Mouse (Mus musculus) CH12.LX (cell line): ENCODE data around the gene Gm4553. TPM values are rescaled to one million over a fixed set of nuclear protein-coding genes. Genes with fewer than 3 reads are reported as not detected.

Experiments
- DNase-seq: peaks from one replicate; pipeline ENCODE4 v3.0.0-alpha.2; 2013; ENCODE audit errors: extremely low read depth
- H3K27ac ChIP-seq: 2 replicates; pipeline ENCODE4 v1.5.1; 2012; ENCODE audit warnings: low read depth, mild to moderate bottlenecking, control low read depth, moderate library complexity; ENCODE audit not compliant: insufficient read depth
- H3K27me3 ChIP-seq: replicated peaks from 2 replicates; pipeline ENCODE3; 2012; ENCODE audit warnings: inconsistent platforms
- H3K36me3 ChIP-seq, 2 experiments: replicated peaks in 1 of 2; 2 replicates each; pipeline versions ENCODE3 to v1.6.1; 2012; ENCODE audit warnings: inconsistent platforms in 1 of 2, low read length in 1 of 2, mild to moderate bottlenecking in 1 of 2, mixed read lengths in 1 of 2, moderate library complexity in 1 of 2; ENCODE audit not compliant: control insufficient read depth in 1 of 2, insufficient read depth in 1 of 2
- H3K4me1 ChIP-seq, 2 experiments: 2 replicates each; pipeline ENCODE4 v1.6.1; 2012; ENCODE audit warnings: inconsistent platforms in 1 of 2, moderate library complexity in 1 of 2; ENCODE audit not compliant: insufficient read depth in 2 of 2, control insufficient read depth in 1 of 2
- H3K4me2 ChIP-seq: 2 replicates; pipeline ENCODE4 v1.6.1; 2012; ENCODE audit warnings: low read depth, mild to moderate bottlenecking, control low read depth; ENCODE audit not compliant: poor library complexity, insufficient read depth, severe bottlenecking
- H3K4me3 ChIP-seq, 3 experiments: fragments of 150-350 bp in 1 of 3; sonication (generic) in 1 of 3; replicated peaks in 1 of 3; 2 replicates each; pipeline versions ENCODE3 to v1.5.1; 2011 to 2012; ENCODE audit warnings: low read depth in 2 of 3, low read length in 2 of 3, mild to moderate bottlenecking in 2 of 3, moderate library complexity in 2 of 3, control low read depth in 1 of 3, improper control_type of control experiment in 1 of 3, inconsistent platforms in 1 of 3, mixed read lengths in 1 of 3; ENCODE audit not compliant: poor library complexity in 1 of 3
- H3K79me2 ChIP-seq: replicated peaks from 2 replicates; pipeline ENCODE4 v1.6.1; 2012; ENCODE audit warnings: mild to moderate bottlenecking, moderate library complexity; ENCODE audit not compliant: control insufficient read depth, poor library complexity, insufficient read depth, severe bottlenecking; ENCODE audit errors: extremely low read depth
- H3K9ac ChIP-seq: 2 replicates; pipeline ENCODE4 v1.6.1; 2012; ENCODE audit warnings: low read depth, mild to moderate bottlenecking, control low read depth, moderate library complexity; ENCODE audit not compliant: insufficient read depth
- H3K9me3 ChIP-seq: replicated peaks from 2 replicates; pipeline ENCODE3; 2012; ENCODE audit warnings: low read length, inconsistent platforms, mixed read lengths
- CHD2 ChIP-seq: IDR thresholded peaks from 2 replicates; pipeline ENCODE4 v1.6.1; 2011; ENCODE audit warnings: low read length, improper control_type of control experiment
- ELF1 ChIP-seq: IDR thresholded peaks from 2 replicates; pipeline ENCODE4 v1.6.1; 2014; ENCODE audit warnings: low read depth, mild to moderate bottlenecking, inconsistent platforms, low read length, improper control_type of control experiment
- EP300 ChIP-seq: IDR thresholded peaks from 2 replicates; pipeline ENCODE4 v1.6.1; 2011; ENCODE audit warnings: low read length, improper control_type of control experiment
- ETS1 ChIP-seq: conservative IDR thresholded peaks from 2 replicates; pipeline ENCODE4 v1.6.1; 2012; ENCODE audit warnings: low read depth, mild to moderate bottlenecking, inconsistent platforms, low read length, improper control_type of control experiment, moderate library complexity
- IRF4 ChIP-seq: IDR thresholded peaks from 2 replicates; pipeline ENCODE4 v1.6.1; 2014; ENCODE audit warnings: low read depth, mild to moderate bottlenecking, inconsistent platforms, low read length, improper control_type of control experiment
- MAFK ChIP-seq: IDR thresholded peaks from 2 replicates; pipeline ENCODE4 v1.6.1; 2011; ENCODE audit warnings: low read length, improper control_type of control experiment; ENCODE audit not compliant: insufficient replicate concordance
- MAX ChIP-seq: IDR thresholded peaks from 2 replicates; pipeline ENCODE4 v1.6.1; 2011; ENCODE audit warnings: low read length, improper control_type of control experiment
- MEF2A ChIP-seq: IDR thresholded peaks from 2 replicates; pipeline ENCODE4 v1.6.1; 2014; ENCODE audit warnings: low read depth, mild to moderate bottlenecking, inconsistent platforms, low read length, improper control_type of control experiment, borderline replicate concordance
- POLR2A ChIP-seq: IDR thresholded peaks from 2 replicates; pipeline ENCODE4 v1.6.1; 2011; ENCODE audit warnings: low read depth, mild to moderate bottlenecking, improper control_type of control experiment, low read length
- POLR2AphosphoS2 ChIP-seq: IDR thresholded peaks from 2 replicates; pipeline ENCODE4 v1.6.1; 2011; ENCODE audit warnings: low read depth, low read length, improper control_type of control experiment
- ZC3H11A ChIP-seq: IDR thresholded peaks from 2 replicates; pipeline ENCODE4 v1.6.1; 2012; ENCODE audit warnings: low read depth, mild to moderate bottlenecking, inconsistent platforms, low read length, improper control_type of control experiment
- dilution Hi-C: fragments of 300-500 bp; cut with MboI; formaldehyde crosslinking; loops from 2 replicates; pipeline ENCODE4 v1.14.3; 2020; ENCODE audit warnings: low sequenced_read_pairs; ENCODE audit not compliant: extremely low pct_unique_long_range_greater_than_20kb, extremely low pct_ligation_motif_present
- in situ Hi-C: fragments of 300-500 bp; cut with MboI; formaldehyde crosslinking; loops from 3 replicates; pipeline ENCODE4 v1.14.3; 2019; ENCODE audit warnings: low sequenced_read_pairs, low pct_ligation_motif_present, low pct_unique_long_range_greater_than_20kb, mixed read lengths
- polyA plus RNA-seq: library from polyadenylated mRNA; unstranded; fragments of >175 nt; gene quantifications from 2 replicates; pipeline ENCODE4 v1.2.1, GENCODE M21; 2012; ENCODE audit warnings: low read depth; ENCODE audit not compliant: insufficient read length
- total RNA-seq, 2 experiments: library from RNA; depleted of rRNA; stranded (reverse); fragments of 300-350 nt in 1 of 2; fragments of >200 nt in 1 of 2; gene quantifications; 2 replicates each; pipeline ENCODE4 v1.2.3; 2012 to 2014

Gm4553 gene
- total and polyA plus RNA-seq, 3 experiments = not detected

GRCm38 (mm10) chr7:142155308-142155707 is 10.2 kb downstream of the Gm4553 start:
- H3K9ac ChIP-seq = no peak overlapping the region
- no peaks in the 10 kb centered on the region for H3K79me2 ChIP-seq
- peaks cover 4% of the 10 kb centered on the region for H3K9me3 ChIP-seq
- DNase-seq = no peak
- no peak overlapping the region for H3K27ac ChIP-seq
- no peak for TF ChIP-seq EP300
- TF ChIP-seq CHD2 = no peak
- no peak for TF ChIP-seq IRF4
- no peak for TF ChIP-seq POLR2AphosphoS2
- no peak for TF ChIP-seq ETS1
- no peak overlapping the region for H3K4me3 ChIP-seq
- in situ Hi-C loops (no loop called here), dilution Hi-C loops (no loop called here)
- H3K36me3 ChIP-seq = no peaks in the 10 kb centered on the region
- H3K4me2 ChIP-seq = no peak overlapping the region
- no peaks in the 10 kb centered on the region for H3K4me1 ChIP-seq
- peaks cover 67% of the 10 kb centered on the region for H3K27me3 ChIP-seq

- Histone ChIP-seq H3K4me1 (no peaks in the 10 kb centered on the region), H3K9me3 (peaks cover 7% of the 10 kb centered on the region), H3K27ac (no peak overlapping the region), H3K79me2 (no peaks in the 10 kb centered on the region), H3K4me3 (no peak overlapping the region), H3K36me3 (no peaks in the 10 kb centered on the region), H3K9ac (no peak overlapping the region), H3K27me3 (peaks cover 43% of the 10 kb centered on the region), H3K4me2 (no peak overlapping the region)
- DNase-seq = no peak
- dilution Hi-C loops (no loop called here), in situ Hi-C loops (no loop called here)
- no peak for TF ChIP-seq MAX
- TF ChIP-seq MEF2A = no peak
- no peak for TF ChIP-seq ELF1
- no peak for TF ChIP-seq POLR2A
- no peak for TF ChIP-seq ZC3H11A
- no peak for TF ChIP-seq ETS1
These were observed 13.3 kb downstream of the Gm4553 start for GRCm38 (mm10) chr7:142152191-142152590.

DNA sequence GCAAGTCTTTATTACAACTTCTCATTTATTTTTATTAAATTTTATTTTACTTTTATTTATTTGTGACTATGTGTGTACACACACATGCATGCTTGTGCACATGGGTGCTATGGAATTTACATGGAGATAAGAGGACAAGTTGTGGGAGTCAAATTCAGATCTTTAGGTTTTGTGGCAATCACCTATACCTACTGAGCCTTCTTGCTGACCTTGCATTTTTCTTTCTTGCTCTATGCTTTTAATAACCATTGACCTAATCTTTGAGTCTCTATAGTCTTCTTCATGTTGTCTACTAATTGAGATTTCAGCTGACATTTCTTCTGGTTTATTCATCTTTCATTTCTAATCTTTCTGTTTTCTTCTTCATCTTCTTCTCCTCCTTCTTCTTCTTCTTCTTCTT is 16.9 kb downstream of the Gm4553 start:
- no peaks in the 10 kb centered on the region for H3K79me2 ChIP-seq
- peaks cover 46% of the 10 kb centered on the region for H3K27me3 ChIP-seq
- H3K4me2 ChIP-seq = no peak overlapping the region
- dilution Hi-C loops = no loop called here
- H3K4me3 ChIP-seq = no peak overlapping the region
- H3K4me1 ChIP-seq = no peaks in the 10 kb centered on the region
- no peak for DNase-seq
- H3K9me3 ChIP-seq = peaks cover 7% of the 10 kb centered on the region
- no peak overlapping the region for H3K9ac ChIP-seq
- in situ Hi-C loops = no loop called here
- no peaks in the 10 kb centered on the region for H3K36me3 ChIP-seq
- TF ChIP-seq MAX (no peak), MAFK (peak; percentile 80)
- H3K27ac ChIP-seq = no peak overlapping the region
